Mouse (Mus musculus) embryonic fibroblast, embryonic 13.5 days (primary cell): Measurements from ENCODE around the gene Kcnk3.

Experiments
- CTCF ChIP-seq: IDR thresholded peaks from 2 replicates; pipeline ENCODE4 v1.5.1; 2011; ENCODE audit warnings: mild to moderate bottlenecking, control low read depth, low read length, moderate library complexity, borderline replicate concordance; ENCODE audit not compliant: insufficient read depth
- POLR2A ChIP-seq: IDR thresholded peaks from 2 replicates; pipeline ENCODE4 v1.6.1; 2011; ENCODE audit warnings: low read depth, mild to moderate bottlenecking, control low read depth, low read length, moderate library complexity

GRCm38 (mm10) chr5:30582017-30582416 is 6.0 kb upstream of the Kcnk3 start:
- no peak for TF ChIP-seq POLR2A
- TF ChIP-seq CTCF = no peak
